Mouse (Mus musculus) frontal cortex, postnatal 25 days (tissue): ENCODE measurements at regions not wholly inside any gene's neighbourhood (a gene's known extent, or its start where the extent isn't known, plus 50 kb on each side); places are given as distances from the start of the nearest gene placed in this dataset.

Experiments
- DNase-seq, 2 experiments: peaks; one replicate each; pipeline ENCODE4 v3.0.0; 2022; ENCODE audit warnings: low spot score in 2 of 2

DNA sequence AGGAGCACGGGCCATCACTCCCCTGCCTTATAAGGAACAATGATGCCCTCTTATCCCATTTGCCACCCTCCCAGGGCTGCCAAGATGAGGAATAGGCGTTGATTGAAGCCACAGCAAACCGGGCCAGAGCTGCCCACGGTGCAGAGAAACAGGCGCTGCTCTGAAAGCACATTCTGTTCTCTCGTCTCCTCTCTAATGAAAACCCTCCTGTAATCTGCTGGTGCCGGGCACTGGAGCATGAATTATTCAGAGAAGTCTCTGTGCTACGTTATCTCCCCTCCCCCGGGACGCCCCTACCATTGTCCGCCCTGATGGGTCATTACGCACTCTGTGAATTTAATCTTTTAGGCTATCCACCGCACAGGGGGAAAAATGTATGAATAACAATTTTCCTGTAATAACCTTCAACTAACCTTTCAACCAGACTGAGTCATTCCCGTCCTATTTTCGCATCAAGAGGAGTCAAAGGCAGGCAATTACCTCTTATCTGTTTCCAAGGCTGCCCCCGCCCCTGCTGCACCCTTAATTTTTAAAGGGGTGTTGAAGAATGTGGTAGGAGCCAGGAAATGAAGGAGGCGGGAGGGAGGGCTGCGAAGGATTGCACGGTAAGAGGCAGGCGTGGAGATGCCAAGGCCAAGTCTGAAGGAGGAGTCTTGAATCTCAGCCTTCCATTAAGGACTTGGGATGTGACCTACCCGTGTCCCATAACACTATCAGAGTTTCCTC lies 201.6 kb downstream of the Tle3 start:
- peak; percentile 35 to 58 for DNase-seq

GRCm38 (mm10) chr9:61563017-61563416 lies 190.9 kb downstream of the Tle3 start:
- no peak for DNase-seq

DNA sequence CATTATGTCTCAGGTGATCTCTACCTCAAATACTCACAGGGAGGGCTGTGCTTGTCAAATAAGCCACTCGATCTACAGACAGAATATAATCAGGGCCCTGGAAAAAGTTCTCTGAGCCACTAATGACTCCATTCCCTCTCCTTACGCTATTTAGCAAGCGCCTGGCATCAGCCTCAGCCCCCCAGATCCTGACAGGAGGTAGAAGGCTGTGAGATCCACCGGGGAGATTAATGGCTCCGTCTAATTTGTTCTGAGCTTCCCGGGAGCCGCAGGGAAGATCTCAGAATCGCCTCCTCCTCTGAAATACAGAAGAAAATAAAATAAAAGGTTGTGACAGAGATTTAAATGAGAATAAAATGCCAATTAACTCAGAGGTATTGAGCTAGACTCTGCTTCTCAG lies 189.4 kb downstream of the Tle3 start:
- DNase-seq: no peak

- DNase-seq: no peak
Observed at GRCm38 (mm10) chr9:61558621-61559020, 186.5 kb downstream of the Tle3 start.

GRCm38 (mm10) chr9:61557025-61557424 lies 184.9 kb downstream of the Tle3 start:
- DNase-seq: no peak

DNA sequence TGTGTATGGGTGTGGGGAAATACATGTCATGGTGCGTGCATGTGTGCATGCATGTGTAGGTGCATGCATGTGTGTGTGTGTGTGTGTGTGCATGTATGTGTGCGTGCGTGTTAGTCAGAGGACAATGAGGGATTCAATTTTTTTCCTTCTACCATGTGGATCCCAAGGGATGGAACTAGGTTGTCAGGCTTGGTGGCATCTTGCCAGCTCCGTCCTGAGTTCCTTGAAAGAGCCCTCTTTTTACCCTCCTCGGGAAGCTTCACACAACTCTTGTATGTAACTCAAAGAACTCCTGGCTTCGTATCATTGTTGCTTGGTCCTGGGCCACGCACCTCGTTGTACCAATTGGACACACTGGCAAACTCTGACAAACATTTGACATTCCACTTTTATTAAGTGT lies 183.0 kb downstream of the Tle3 start:
- no peak for DNase-seq

- no peak for DNase-seq
Observed at GRCm38 (mm10) chr9:61554611-61555010, 182.4 kb downstream of the Tle3 start.

DNA sequence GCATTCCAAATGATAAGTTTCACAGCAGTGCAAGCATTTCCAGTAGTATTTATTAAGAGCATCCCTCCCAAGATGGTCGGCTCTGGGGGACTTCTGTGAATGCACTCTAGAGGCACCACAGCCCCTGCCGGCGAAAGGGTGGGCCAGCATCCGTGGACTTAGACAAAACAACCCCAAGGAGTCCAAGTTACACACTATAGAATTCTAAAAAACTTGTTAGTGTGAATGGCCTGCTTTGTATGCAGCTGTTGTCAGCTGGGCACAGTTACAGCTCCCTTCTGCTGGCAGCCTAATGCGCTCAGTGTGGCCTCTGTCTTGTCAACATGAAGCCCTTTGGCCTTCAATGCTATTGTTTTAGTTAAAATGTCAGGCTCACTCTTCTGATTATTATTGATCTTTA lies 181.5 kb downstream of the Tle3 start:
- no peak for DNase-seq

DNA sequence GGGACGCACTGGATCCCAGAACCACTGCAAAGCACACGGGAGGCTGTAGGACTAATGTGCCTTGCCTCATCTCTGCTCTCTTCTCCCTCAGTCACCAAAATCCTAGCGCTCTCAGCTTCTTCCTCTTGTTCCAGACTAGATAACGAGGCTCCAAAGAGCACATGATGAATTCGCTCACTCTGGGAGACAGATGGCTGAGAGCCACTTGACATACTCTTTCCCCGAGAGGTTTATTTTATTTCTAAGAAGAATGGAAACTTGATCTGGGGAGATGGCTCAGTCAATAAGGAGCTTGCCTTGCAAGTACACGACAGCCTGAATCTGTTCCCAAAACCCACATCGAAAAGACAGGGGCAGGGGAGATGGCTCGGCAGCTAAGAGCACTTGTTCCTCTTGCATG lies 179.2 kb downstream of the Tle3 start:
- no peak for DNase-seq

DNA sequence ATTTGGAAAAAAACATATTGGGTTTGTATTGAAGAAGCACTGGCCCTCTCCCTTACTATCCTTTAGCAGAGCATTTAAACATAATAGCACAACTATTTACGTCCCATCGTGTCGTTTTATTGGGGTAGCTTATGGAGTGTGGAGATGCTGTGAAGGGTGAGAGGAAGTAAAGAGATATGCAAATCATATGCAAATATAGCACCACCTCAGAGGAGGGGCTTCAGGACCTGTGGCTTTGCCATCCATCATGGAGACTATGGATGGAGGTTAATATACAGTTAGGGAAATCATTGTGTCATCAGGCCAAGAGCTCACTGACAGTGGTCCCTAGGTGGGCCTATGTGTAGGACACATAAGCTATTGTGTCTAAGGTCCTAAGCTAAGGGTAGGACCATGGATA lies 178.2 kb downstream of the Tle3 start:
- no peak for DNase-seq

GRCm38 (mm10) chr9:61549692-61550241 lies 177.6 kb downstream of the Tle3 start:
- DNase-seq: no peak

DNA sequence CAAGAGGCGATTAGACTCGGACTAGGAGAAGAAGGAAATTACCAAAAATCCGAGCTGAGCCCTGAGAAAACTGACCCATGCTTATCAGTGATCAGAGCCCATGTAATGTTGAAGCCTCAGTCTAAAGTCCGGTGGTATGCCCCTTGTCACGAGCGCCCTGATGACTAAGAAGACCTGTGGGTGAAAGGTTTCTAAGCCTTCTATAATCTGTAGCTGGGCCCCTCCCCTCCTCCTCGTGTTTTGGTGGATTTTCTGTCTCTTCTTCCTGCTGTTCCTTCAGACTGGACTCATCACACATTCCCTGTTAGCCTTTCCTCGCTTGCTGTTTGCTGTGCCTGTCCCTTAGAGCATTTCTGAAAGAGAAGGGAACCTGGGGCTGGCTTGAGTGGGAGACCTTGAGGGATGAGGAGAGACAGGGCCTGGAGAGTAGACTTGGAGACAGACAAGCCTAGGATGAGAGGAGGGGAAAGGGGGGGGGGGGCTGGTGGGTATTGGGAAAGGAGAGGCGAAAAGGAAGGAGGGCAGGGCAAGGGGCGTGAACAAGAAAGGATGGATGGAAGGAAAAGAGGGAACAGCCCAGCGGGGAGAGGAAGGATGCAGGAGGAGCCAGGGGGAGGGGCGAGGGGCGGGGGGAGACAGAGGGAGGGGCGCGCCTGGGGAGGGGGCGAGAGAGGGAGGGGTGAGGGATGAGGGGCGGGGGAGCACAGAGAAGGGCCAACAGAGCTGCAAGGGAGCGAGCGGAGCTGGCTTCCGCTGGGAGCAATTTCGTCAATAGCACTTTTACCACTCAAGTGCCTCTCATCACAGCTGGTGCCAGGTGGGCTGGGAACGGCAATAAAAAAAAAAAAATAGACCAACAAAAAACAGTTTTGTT lies 165.4 kb downstream of the Tle3 start:
- DNase-seq: no peak

GRCm38 (mm10) chr9:61533237-61533636 lies 161.1 kb downstream of the Tle3 start:
- DNase-seq: no peak

DNA sequence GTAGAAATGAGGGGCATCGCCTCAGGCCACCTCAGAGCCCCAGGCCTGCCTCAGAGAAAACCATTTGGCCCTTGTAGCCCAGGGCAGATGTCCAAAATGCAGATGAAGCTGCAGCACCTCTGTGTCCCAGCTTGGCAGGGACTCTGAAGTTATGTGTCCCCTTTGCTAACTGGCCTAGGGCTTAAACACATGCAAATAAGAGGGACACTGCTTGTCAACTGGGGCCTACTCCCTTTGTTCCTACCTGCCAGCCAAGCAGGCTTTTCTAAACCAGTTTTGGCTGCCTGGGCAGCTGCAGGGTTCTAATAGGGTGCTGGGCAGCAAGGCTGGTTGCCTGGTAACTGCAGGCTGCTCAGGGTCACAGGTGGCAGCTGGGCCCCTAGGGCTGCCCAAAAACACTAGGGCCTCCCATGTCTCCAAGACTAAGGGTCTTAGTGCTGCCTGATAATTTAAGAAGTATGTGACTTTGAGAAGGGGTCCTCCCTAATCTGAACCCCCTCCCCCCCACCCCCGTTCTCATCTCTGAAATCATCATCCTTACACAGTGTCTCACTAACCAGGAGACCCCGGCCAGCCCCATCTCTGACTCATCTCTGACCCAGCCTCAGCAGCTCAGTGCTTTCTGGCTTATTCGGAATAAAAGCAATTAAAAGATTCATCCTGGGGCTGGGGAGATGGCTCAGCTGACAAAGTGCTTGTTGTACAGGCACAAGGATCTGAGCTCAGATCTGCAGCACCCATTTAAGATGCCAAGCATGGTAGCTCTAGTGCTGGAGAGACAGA lies 158.3 kb downstream of the Tle3 start:
- no peak for DNase-seq

GRCm38 (mm10) chr9:61528286-61528865 lies 156.2 kb downstream of the Tle3 start:
- no peak for DNase-seq

- no peak for DNase-seq
Observed at GRCm38 (mm10) chr9:61527491-61528056, 155.4 kb downstream of the Tle3 start.

DNA sequence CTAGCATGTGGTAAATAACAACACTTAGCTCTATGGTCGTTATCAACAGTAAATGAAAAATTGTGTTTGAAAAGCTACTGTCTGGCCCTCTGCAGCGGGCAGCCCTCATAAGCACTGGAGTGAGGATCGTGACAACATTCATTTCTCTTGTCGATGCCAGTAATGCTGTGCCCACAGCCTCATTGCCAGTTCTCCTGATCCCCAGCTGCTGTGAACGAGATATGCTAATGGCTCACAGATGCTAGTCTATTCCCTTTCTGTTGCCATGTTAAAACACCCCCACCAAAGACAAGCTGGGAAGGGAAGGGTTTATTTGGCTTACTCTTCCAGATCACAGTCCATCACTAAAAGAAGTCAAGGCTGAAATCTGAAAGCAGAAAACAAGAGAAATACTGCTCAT lies 148.0 kb downstream of the Tle3 start:
- DNase-seq: no peak

- DNase-seq: peak in 1 of 2 experiments; percentile 29
Observed at GRCm38 (mm10) chr9:61517906-61518305, 145.7 kb downstream of the Tle3 start.

DNA sequence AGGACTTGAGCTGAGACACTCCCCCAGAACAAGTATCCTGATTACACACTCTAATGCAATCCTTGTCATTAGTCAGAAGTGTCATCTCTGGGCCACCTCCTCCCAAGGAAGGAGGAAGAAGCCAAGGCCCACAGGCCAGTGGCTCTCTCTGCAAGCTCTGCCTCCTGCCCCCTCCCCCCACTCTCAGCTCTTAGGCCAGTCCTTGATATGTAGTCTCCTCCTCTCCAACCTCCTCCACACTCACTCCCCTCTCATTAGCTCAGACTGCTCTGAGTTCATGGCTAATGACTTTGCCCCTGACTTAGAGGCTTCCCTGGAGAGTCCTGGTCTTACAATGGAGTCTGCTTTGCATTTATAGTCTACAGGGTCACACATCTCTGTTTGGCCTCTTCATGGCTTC lies 139.3 kb downstream of the Tle3 start:
- no peak for DNase-seq

GRCm38 (mm10) chr9:61510217-61510893 lies 138.2 kb downstream of the Tle3 start:
- DNase-seq: no peak
